Mouse (Mus musculus): ENCODE measurements at regions not wholly inside any gene's neighbourhood (a gene's known extent, or its start where the extent isn't known, plus 50 kb on each side); places are given as distances from the start of the nearest gene placed in this dataset.

DNA sequence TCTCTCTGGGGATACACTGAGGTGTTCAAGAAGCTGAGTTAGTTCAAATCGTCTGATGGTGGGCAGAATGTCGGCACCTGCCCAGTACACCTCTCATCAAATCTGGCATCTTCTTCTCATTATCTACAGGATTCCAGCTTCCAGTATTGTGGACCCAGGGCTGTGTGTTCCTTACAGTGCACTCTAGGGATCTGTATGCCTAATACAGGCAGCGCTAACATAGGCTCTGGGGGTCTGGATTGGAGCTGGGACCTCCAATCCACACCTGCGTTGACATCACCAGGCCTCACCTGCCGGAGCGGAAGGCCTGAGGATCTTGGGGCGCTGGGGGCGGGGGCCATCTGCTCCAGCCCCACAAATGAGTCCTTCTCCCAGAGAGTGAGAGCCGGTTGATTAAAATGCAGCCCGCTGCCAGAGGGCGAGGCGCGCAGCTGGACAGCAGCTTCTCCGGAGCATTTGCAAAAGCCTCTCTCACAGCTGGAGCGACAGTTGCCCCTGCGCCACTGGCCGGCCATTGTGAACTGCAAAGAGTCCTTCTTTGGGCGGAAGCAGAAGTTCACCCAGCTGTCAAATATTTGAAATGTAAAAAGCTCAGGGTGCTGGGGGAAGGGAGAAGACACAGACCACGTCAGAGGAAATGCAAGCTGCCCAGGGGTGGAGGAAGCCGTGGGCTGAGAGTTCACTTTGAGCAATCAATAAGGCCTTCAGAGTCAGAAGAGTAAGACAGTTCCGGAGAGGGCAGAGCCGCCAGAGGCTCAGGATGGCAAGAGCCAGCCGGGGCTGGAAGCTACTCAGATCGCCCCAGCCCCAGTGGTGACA is 347.0 kb downstream of the Rnf144a start:
- DNase-seq = peak; percentile 28

DNA sequence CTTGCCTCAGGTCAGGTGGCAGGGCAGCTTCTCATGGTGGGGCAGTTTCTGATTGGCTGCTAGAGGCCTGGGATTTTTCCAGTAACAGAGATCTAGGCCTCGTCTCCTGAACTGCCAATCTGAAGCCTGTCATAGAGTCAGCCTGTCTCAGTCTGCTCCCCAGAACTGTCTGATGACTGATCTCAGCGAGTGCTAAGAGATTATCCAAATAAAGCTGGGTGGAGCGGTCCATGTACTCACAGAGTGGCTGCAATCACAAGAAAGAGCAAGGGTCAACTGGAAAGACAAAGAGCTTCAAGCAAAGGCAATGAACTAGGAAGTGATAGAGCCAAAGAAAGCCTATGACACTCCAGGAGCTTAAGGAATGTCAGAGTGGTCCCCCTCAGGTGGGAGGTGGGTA is 354.7 kb downstream of the Rnf144a start:
- DNase-seq = no peak

DNA sequence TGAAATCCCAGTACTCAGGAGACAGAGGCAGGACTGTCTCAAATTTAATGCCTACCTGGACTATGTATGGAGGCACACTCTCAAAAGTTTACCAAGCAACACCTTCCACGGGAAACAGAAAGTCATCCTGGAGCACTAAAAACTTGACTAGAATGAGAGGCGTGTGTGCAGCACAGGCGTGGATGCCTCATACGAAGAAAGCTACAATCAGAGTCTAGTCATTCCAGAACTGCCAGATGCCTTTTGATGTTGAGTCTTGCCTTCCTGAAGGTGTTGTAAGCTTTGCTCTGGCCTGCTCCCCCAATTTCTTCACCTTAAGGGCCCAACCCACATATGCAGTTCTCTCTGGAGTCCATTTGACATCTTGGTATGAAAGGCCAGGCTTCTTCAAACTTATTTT is 356.0 kb downstream of the Rnf144a start:
- DNase-seq = no peak

DNA sequence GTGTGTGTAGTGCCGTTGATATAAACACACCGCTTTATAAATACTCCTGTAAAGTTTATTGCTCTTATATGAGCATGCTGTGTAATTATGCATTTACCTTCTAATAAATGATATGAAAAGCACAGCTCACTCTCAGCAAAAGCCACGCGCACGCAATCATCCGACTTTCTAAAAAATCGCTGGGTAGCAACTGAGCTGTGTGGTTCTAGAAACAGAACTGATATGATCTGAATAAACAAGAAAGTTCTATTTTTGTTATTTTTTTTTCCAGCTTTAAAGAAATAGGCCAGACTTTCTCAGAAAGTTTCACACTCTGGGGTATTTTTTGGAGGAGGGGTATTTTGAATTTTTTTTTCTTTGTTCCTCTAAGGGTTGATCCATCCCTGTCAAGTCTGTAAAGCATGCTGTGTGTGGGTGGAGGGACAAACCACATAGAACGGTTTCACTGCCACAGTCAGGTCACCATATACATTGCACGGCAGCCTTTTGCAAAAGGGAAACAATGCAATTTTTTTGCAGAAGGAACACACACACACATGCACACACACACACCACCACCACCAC is 357.5 kb downstream of the Rnf144a start:
- DNase-seq = no peak

DNA sequence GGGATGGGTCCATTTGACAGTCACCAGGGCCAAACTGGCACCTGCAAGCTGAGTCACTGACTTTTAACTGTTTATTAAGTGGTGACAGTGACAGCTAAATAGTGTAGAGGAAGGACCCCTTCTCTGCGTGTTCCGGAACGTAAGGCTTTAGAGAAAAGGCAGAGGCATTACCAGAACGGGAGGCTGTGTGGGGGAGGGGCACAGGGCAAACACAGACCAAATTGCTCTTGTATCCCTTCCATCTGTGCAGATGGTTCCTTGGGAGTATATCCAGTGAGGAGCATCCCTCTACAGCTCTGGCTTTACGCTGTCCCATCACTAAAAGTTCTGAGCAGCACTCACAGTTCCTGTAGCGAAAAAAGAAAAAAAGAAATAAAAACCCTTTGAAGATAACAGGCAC is 368.1 kb downstream of the Rnf144a start:
- DNase-seq = no peak

DNA sequence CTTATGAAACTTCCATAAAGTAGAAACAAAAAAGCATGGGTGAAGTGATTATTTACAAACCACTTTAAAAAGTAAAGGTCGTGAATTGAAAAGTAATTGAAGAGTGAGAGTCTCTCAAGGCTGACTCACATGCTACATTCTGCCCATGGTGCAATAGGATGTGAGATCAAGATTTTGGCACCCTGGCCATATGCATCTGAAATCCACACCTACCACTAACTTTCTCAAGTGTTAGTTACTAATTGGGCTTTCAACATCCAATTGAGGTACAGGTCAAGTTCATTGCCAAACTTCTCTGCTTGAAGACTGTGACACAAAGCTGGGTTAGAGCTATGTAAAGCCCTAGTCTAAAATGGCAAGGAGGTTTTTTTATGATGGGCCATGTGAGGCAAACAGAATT is 369.7 kb downstream of the Rnf144a start:
- DNase-seq = no peak

DNA sequence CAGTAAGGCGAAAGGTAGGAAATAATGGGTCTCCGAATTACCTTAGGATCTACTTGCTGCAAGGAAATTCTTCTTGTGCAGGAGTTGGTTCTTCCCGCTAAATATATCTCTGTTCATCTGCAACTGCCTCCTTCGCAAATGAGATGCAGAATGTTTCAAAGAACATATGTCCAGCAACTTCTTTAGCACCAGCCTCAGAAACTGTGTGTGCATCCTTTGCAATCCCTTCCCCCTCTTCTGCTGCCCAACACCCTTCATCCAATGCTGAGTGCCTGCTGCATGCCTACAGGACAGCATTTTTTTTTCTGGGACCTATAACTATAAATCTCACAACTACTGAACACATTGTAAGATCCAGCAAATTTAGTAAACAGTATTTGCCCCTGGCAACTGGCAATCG is 402.1 kb downstream of the Rnf144a start:
- no peak for DNase-seq

DNA sequence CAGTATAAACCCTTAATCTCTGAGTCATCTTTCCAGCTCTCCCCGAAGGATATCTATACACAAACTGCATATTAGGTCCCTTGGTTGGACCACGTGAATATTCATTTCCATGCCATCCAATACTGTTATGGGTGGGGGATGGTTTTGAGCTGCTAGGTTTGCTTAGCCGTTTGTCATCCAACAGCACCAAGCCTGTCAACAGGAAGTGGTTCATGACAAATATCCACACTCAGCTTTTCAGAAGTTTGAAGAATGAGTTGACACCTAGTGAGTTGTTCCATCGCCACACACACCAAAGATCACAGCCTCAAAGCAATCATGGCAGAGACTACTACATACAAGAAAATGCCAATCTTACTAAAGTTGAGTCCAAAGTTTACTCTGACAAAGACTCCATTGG is 421.0 kb downstream of the Rnf144a start:
- DNase-seq = no peak

DNA sequence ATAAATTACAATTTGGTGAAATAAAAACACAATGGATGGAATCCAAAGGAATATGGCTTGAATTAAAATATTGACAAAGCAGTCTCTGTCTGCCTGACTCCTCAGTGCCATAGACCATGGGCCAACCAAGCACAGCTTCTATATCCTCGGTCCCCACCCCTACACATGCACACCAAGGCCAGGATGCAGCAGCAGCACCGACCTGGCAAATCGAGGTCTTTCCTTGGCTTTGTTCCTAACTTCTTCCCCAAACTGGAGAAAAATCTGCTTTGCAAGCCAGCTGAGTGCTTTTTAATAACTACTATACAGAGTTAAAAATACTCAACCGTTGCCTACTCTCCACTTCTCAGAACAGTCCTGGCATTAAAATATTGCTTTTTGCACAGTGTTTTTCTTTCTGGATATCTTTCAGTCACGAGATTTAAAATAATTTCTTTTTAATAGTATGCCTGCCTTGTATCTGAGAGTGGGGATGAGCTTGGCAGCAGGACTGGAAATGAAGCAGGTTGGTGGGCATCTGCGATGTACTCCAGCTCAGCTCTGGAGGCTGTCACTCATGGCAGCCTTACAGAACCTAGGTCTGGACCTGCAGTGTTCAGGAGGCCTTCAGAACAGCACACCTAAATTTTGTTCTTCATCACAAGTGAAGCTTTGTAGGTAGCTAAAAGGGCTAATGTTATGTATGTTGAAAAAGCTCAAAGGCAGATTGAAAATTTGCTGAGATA is 423.1 kb downstream of the Rnf144a start:
- DNase-seq = no peak

DNA sequence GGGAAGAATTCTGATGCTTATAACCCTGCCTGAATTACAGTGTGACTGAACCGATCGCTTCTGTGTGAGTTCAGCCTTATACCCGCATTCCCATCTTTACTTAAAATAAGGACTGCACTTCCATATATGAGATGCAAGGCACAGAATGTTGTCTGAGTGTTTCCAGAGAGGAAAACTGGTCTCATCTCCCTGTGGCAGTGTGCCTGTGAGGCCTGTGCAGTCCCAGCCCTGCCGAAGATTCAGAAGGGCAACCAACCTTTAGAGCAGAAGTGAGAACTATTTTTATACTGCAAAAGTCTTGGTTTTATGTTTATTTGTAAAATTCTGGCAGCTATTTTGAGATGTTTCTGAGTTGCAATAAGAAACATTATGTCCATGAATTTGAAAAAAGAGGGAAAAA is 432.5 kb downstream of the Rnf144a start:
- DNase-seq = no peak

DNA sequence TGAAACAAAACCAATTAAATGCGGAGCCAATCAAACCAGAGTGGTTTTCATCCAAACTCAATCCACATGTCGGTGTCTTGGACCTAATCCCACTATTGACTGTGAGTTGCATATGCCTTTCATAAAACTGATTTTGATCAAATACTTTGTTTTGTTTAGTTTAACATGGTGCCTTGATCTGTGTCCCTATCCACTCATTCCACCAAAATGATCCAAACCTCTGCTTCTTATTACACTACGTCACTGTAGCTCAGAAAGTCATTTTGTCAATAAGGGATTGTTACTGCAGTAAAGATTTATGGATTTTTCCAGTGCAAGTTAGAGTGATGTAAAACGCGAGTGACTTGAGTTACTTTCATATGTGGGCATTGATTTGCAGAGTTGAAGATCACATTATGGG is 436.7 kb downstream of the Rnf144a start:
- DNase-seq = no peak

DNA sequence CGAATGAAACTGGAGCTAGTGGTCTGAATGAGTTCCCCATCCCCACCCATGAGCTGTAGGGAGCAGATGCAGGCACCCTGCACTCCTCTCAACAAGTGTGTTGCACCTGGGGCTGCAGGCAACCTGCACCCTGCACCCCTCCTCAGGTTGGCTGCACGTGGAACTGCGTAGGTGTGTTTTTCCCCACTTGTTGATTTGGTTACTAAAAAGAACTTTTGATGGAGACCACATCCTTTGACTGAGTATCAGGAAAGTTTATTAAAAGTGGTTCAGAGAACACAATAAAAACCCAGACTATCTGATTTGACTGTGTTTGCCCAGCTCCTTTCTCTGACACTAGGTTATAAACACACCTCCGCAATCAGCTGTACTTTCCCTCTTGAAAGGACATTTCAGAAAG is 456.5 kb downstream of the Rnf144a start:
- DNase-seq = no peak

DNA sequence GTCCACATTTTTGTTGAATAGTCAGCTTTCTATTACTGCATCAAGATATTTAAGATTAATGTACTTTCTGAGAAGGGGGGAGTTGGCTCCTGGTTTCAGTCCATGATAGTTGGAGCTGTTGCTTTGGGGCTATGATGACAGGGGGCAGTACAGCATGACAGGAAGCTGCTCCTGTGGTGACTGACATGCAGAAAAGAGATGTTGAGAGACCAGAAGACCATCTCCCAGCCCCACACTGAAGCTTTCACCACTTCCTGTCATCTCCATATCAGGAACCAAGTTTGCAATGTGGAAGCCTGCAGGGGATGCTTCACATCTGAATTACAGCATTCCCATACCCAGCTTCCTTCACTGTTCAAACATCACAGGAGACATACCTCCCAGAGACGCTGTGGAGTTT is 457.5 kb downstream of the Rnf144a start:
- no peak for DNase-seq

DNA sequence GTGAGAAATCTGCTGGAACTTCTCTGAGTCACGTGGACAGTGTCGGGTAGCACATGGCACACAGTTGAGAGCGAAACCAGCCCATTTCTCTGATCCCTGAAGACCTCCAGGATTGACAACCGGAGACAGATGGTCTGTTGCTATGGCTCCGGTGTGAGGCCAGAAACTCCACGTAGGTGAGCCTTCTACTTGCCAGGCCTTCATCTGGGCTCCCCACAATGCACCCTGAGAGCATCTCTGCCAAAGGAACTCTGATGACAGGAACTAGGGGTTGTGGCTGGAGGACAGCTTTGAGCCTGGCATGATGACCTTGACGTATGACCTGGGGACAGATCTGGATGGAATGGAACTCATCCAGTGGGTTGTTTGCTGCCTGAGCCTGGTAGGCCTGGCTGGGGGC is 467.9 kb downstream of the Rnf144a start:
- DNase-seq = no peak

DNA sequence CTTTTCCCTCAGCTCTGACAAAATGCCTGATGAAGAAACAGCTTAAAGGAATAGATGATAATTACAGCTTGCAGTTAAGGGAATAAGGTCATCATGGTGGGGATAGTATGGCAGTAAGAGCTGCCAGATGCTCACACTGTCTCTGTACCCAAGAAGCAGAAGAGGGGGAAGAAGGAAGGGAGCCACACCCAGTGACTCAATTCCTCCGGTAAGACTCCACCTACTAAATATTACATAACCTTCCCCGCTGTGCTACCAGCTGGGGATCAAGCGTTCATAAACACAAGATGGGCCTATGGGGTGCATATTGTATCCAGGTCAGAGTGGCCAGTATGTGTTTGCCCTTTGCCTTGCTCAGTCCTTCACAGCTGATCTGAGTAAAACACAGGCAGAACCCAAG is 468.9 kb downstream of the Rnf144a start:
- no peak for DNase-seq

DNA sequence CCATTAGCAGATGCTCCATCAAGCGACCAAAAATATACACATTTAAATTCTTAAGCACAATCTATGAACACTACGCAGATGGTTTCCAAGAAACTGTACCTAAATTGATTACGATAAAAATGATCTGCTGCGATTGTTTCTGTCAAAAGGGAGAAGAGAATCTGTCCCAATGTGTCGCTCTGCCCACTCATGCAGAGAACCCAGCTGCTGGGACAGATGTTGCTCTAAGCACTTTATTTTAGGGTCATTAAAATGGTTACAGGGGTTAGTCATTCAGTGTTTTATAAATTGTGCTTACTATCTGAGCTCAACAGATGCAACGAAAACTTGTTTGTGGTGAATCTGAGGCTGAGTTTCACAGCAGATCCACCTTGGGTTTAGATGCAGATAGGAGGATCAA is 476.2 kb downstream of the Rnf144a start:
- no peak for DNase-seq

DNA sequence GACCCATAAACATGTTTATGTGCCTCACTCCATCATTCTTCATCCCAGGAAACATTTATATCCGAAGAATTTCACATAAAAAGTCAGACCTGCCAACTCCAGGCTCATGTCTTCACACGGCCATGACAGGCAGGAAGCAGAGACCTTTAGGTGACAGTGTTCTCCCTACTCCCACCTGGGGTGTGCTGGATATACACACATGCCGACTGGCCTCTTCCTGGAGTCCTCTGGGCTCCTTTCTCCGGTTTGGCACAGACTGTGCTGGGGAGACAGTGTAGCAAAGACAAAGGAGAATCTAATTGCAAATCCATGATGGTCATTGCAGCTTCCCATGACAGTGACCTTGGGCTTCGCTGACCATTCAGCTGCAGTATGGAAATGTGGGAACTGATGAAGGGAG is 480.1 kb downstream of the Rnf144a start:
- no peak for DNase-seq

DNA sequence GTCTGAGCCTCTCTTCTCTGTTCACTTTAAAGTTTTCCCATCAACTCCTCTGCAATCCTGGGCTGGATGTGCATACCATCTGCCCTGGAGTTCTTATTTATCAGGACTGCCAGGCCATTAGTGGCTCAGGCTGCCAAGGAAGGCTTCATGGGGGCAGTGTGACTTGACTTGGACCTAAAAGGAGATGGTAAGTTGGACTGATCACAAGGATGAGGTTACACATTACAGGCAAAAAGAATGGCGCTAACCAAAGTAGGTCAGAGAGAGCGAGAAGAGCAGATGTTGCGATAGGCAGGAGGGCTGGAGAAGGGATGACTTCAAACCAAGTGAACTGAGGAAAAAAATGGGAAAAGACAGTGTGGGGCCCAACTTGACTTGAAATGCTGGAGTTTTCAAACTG is 480.5 kb downstream of the Rnf144a start:
- DNase-seq = no peak

DNA sequence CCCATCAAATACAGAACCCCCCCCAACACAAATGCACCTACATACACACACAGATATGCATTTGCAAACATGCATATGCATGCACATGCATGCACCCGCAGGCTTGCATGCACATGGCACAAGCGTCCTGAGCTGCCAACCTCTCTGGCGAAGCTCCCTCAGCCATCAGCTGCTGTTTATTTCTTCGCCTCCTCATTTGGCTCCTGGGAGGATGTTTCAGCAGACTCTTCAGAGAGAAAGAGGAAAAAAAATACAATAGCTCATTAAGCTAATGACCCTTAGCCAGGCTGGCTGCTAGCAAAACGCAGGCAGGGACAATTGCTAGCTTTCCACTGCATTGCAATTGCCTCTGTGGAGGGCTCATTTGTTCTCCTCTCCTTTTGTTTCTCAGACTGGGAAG is 488.7 kb downstream of the Rnf144a start:
- no peak for DNase-seq

DNA sequence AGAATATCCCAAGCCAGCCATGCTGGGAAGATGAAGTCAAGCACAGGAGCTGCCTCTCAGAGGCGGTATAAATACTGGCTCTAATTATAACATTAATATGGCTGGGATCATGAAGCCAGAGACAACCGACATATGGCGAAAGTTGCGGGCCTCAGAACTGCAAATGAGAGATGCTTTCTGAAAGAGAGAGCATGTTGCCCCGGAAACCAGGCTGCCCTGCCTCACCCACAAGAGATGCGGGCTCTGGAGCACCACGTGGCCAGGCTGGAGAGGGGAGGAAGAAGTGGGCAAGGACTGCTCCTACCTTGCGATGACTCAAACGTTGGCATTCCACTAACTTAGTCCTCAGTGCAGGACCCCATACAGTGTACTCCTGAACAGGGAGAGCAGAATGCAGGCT is 490.5 kb downstream of the Rnf144a start:
- no peak for DNase-seq

DNA sequence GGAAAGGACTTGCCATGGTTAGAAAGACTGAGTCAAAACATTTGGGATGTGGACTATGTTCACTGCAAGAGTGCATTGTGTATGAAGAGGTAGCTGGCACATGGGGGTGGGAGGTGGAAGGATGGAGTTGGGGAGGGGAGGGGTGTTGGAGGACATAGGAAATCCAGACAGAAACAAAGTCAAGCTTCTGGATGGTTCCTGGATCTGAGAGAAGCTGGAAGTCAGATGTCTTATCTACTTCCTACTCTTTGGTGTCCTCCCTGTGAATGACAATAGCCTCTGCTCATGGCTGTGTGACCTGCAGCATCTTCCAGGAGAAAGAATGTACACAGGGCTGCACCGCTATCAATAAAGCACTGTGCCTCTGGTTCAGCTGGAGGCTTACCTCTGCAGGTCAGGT is 491.3 kb downstream of the Rnf144a start:
- no peak for DNase-seq

DNA sequence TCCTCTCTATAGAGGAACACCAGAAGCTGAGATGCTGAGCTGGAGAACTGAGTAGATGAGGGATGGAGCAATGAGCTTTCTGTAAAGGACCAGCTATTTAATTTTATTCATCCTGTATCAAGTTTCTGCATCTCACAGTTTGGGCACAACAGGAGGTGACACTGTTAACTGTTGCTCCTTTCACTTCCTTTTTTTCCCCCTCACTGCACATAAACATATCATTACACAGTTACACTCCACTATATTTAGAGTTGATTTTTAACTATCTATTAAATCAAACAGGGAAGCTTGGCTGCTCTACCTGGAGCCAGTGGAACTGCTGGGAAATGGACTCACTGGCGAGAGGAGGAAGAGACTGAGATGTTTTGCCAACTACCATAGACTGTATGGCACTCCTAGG is 509.4 kb downstream of the Rnf144a start:
- DNase-seq = no peak

DNA sequence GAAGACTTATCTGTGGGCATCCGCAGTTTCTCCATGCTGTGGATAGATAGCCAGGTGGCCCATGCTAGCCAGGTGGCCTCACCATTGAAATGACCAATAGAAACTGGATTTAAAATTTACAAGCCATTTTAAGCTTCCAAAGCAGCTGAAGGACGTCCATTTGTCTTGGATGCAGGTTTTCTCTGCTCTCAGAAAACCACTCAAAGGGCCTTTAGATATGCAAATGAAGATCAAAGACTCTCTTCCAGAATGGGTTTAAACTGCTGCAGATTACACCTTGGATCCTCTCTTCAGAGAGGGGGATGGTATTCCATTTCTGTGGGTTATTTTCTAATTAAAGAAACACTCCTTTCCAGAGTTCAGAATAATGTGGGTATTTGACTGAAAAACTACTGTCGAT is 518.5 kb downstream of the Rnf144a start:
- no peak for DNase-seq

DNA sequence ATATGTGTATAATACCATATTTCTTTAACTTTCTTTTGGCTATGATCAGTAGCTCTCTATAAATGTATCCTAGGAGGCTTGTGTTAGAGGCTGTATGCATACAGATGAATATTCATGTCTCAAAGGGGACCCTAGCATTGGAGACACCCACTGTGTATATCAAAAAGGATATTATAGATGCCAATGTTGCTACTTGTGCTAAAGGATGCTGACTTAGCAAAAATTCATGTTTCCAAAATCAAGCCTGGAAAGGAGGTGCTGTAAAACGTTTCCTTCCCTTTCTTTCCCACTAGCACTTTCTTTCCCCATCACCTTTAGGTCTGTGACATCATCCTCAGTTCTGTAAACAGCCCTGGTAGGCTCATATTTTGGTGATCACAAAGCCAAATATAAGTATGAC is 519.4 kb downstream of the Rnf144a start:
- no peak for DNase-seq

All from gastrocnemius, postnatal 10 days (tissue).